Mouse (Mus musculus) embryonic facial prominence, embryonic 15.5 days (tissue): ENCODE measurements at regions not wholly inside any gene's neighbourhood (a gene's known extent, or its start where the extent isn't known, plus 50 kb on each side); places are given as distances from the start of the nearest gene placed in this dataset.

Experiments
- ATAC-seq: fragments of 200-750 bp; cut with Nextera tagmentation; 2 replicates; pipeline ENCODE4 v1.8.0; 2017; ENCODE audit warnings: low read depth, moderate TSS enrichment; ENCODE audit not compliant: insufficient number of reproducible peaks, low FRiP score, low TSS enrichment
- H3K27ac ChIP-seq: fragments of 300-500 bp; sonication (generic); replicated peaks from 2 replicates; pipeline ENCODE4 v1.5.1; 2015; ENCODE audit warnings: mild to moderate bottlenecking, inconsistent platforms
- H3K27me3 ChIP-seq: fragments of 300-500 bp; sonication (generic); 2 replicates; pipeline ENCODE4 v1.6.1; 2015; ENCODE audit warnings: inconsistent platforms
- H3K36me3 ChIP-seq: fragments of 300-500 bp; sonication (generic); 2 replicates; pipeline ENCODE4 v1.6.1; 2015; ENCODE audit warnings: mild to moderate bottlenecking, inconsistent platforms
- H3K4me1 ChIP-seq: fragments of 300-500 bp; sonication (generic); 2 replicates; pipeline ENCODE4 v1.6.1; 2015; ENCODE audit warnings: inconsistent platforms
- H3K4me2 ChIP-seq: fragments of 300-500 bp; sonication (generic); replicated peaks from 2 replicates; pipeline ENCODE4 v1.6.1; 2015; ENCODE audit warnings: mild to moderate bottlenecking, inconsistent platforms
- H3K4me3 ChIP-seq: fragments of 300-500 bp; sonication (generic); replicated peaks from 2 replicates; pipeline ENCODE4 v1.5.1; 2015; ENCODE audit warnings: mild to moderate bottlenecking, inconsistent platforms
- H3K9ac ChIP-seq: fragments of 300-500 bp; sonication (generic); 2 replicates; pipeline ENCODE4 v1.6.1; 2015; ENCODE audit warnings: inconsistent platforms
- H3K9me3 ChIP-seq: fragments of 300-500 bp; sonication (generic); replicated peaks from 2 replicates; pipeline ENCODE4 v1.6.1; 2016; ENCODE audit warnings: inconsistent platforms
- WGBS: fragments of 180-500 bp; shearing (Covaris S2); methylation state at CpG from one replicate; pipeline ENCODE4 v1.1.7; 2015; 5-methylcytosine and 5-hydroxymethylcytosine counted together

GRCm38 (mm10) chr3:139780054-139780453 lies 574.6 kb downstream of the Stpg2 start:
- Histone ChIP-seq H3K27me3 (no peaks in the 10 kb centered on the region), H3K27ac (no peak overlapping the region), H3K4me1 (no peaks in the 10 kb centered on the region), H3K36me3 (no peaks in the 10 kb centered on the region), H3K9me3 (no peaks in the 10 kb centered on the region), H3K4me2 (no peak overlapping the region), H3K9ac (no peak overlapping the region), H3K4me3 (no peak overlapping the region)
- no peak for ATAC-seq
- 67% methylated on average over 6 of the region's 6 CpGs for WGBS

DNA sequence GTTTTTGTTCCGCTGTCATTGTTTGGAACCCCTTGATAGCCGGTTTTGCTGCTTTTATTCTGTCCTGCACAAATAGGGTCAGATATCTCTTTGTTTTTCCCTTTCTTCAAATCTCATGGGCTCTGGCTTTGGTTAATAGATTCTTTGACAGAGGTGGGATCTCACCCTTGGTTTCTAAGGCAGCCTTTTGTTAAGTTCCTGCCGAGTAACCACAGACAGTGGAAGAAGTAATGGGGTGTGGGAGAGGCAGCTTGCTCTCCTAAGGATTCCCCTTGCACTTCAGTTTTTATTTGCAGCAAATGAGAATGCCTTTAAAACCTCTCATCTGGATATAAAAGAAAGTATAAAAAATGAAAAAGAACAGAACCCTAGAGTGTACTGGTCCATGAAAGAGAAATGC lies 577.9 kb downstream of the Stpg2 start:
- Histone ChIP-seq H3K27me3 (no peaks in the 10 kb centered on the region), H3K9ac (no peak overlapping the region), H3K4me3 (no peak overlapping the region), H3K9me3 (no peaks in the 10 kb centered on the region), H3K4me1 (no peaks in the 10 kb centered on the region), H3K36me3 (no peaks in the 10 kb centered on the region), H3K27ac (no peak overlapping the region), H3K4me2 (no peak overlapping the region)
- no peak for ATAC-seq
- 67% methylated on average over 3 of the region's 3 CpGs for WGBS

- Histone ChIP-seq H3K4me1 (no peaks in the 10 kb centered on the region), H3K9ac (no peak overlapping the region), H3K4me2 (no peak overlapping the region), H3K27me3 (no peaks in the 10 kb centered on the region), H3K27ac (no peak overlapping the region), H3K9me3 (no peaks in the 10 kb centered on the region), H3K36me3 (no peaks in the 10 kb centered on the region), H3K4me3 (no peak overlapping the region)
- WGBS: 72% methylated on average over 1 of the region's 1 CpGs
- no peak for ATAC-seq
These were observed 581.0 kb downstream of the Stpg2 start for GRCm38 (mm10) chr3:139786510-139786909.

- no peaks in the 10 kb centered on the region for H3K9me3 ChIP-seq
- no peaks in the 10 kb centered on the region for H3K36me3 ChIP-seq
- no peaks in the 10 kb centered on the region for H3K4me1 ChIP-seq
- ATAC-seq: no peak
- no peak overlapping the region for H3K4me3 ChIP-seq
- no peak overlapping the region for H3K27ac ChIP-seq
- H3K4me2 ChIP-seq: no peak overlapping the region
- no peaks in the 10 kb centered on the region for H3K27me3 ChIP-seq
- 68% methylated on average over 2 of the region's 2 CpGs for WGBS
- H3K9ac ChIP-seq: no peak overlapping the region
These were observed 583.4 kb downstream of the Stpg2 start for GRCm38 (mm10) chr3:139788854-139789253.

GRCm38 (mm10) chr3:139796685-139797084 lies 591.2 kb downstream of the Stpg2 start:
- WGBS: 77% methylated on average over 1 of the region's 1 CpGs
- no peak overlapping the region for H3K4me3 ChIP-seq
- no peak overlapping the region for H3K4me2 ChIP-seq
- ATAC-seq: no peak
- no peak overlapping the region for H3K9ac ChIP-seq
- no peaks in the 10 kb centered on the region for H3K9me3 ChIP-seq
- no peaks in the 10 kb centered on the region for H3K4me1 ChIP-seq
- H3K36me3 ChIP-seq: no peaks in the 10 kb centered on the region
- no peak overlapping the region for H3K27ac ChIP-seq
- H3K27me3 ChIP-seq: no peaks in the 10 kb centered on the region

DNA sequence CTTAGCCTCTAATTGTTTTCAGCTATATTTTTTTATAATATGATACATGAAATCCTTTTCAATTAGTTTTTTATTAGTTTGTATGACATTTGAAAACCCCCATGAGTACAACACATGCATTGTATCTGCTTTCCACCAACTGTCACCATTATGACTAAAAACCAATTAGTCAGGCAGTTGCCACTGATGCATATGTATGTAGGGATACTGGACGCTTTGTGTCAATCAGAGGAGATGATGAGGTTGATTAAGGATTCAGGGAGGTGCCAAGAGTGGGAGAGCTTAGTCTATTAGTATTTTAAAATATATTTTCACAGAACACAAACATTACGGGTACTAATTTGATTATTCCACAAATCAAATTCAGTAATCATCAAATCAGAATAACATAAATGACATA lies 593.6 kb downstream of the Stpg2 start:
- Histone ChIP-seq H3K36me3 (no peaks in the 10 kb centered on the region), H3K4me3 (no peak overlapping the region), H3K27me3 (no peaks in the 10 kb centered on the region), H3K4me1 (no peaks in the 10 kb centered on the region), H3K4me2 (no peak overlapping the region), H3K9ac (no peak overlapping the region), H3K9me3 (no peaks in the 10 kb centered on the region), H3K27ac (no peak overlapping the region)
- no peak for ATAC-seq
- WGBS: 86% methylated on average over 2 of the region's 2 CpGs

- 67% methylated on average over 7 of the region's 7 CpGs for WGBS
- Histone ChIP-seq H3K27me3 (no peaks in the 10 kb centered on the region), H3K36me3 (no peaks in the 10 kb centered on the region), H3K9me3 (no peaks in the 10 kb centered on the region), H3K4me2 (no peak overlapping the region), H3K4me3 (no peak overlapping the region), H3K9ac (no peak overlapping the region), H3K27ac (no peak overlapping the region), H3K4me1 (no peaks in the 10 kb centered on the region)
- no peak for ATAC-seq
These were observed 597.5 kb downstream of the Stpg2 start for GRCm38 (mm10) chr3:139802716-139803710.

- H3K9ac ChIP-seq: no peak overlapping the region
- WGBS: 84% methylated on average over 10 of the region's 10 CpGs
- no peaks in the 10 kb centered on the region for H3K27me3 ChIP-seq
- no peak for ATAC-seq
- no peaks in the 10 kb centered on the region for H3K9me3 ChIP-seq
- H3K4me3 ChIP-seq: no peak overlapping the region
- H3K4me1 ChIP-seq: no peaks in the 10 kb centered on the region
- H3K27ac ChIP-seq: no peak overlapping the region
- H3K4me2 ChIP-seq: no peak overlapping the region
- no peaks in the 10 kb centered on the region for H3K36me3 ChIP-seq
These were observed 622.5 kb downstream of the Stpg2 start for GRCm38 (mm10) chr3:139828014-139828413.

- no peaks in the 10 kb centered on the region for H3K9me3 ChIP-seq
- H3K4me2 ChIP-seq: no peak overlapping the region
- whole genome bisulfite sequencing: 61% methylated on average over 2 of the region's 2 CpGs
- H3K4me3 ChIP-seq: no peak overlapping the region
- no peak overlapping the region for H3K9ac ChIP-seq
- H3K27me3 ChIP-seq: no peaks in the 10 kb centered on the region
- no peak overlapping the region for H3K27ac ChIP-seq
- no peaks in the 10 kb centered on the region for H3K4me1 ChIP-seq
- no peak for ATAC-seq
- no peaks in the 10 kb centered on the region for H3K36me3 ChIP-seq
These were observed 623.1 kb downstream of the Stpg2 start for GRCm38 (mm10) chr3:139828581-139828980.

GRCm38 (mm10) chr3:139832599-139832998 lies 627.1 kb downstream of the Stpg2 start:
- Histone ChIP-seq H3K9ac (no peak overlapping the region), H3K4me1 (no peaks in the 10 kb centered on the region), H3K4me3 (no peak overlapping the region), H3K4me2 (no peak overlapping the region), H3K27ac (no peak overlapping the region), H3K9me3 (no peaks in the 10 kb centered on the region), H3K27me3 (no peaks in the 10 kb centered on the region), H3K36me3 (no peaks in the 10 kb centered on the region)
- ATAC-seq: no peak
- 81% methylated on average over 5 of the region's 5 CpGs for WGBS

- Histone ChIP-seq H3K9me3 (no peaks in the 10 kb centered on the region), H3K36me3 (no peaks in the 10 kb centered on the region), H3K27ac (no peak overlapping the region), H3K9ac (no peak overlapping the region), H3K4me1 (no peaks in the 10 kb centered on the region), H3K4me2 (no peak overlapping the region), H3K4me3 (no peak overlapping the region), H3K27me3 (no peaks in the 10 kb centered on the region)
- ATAC-seq: no peak
- WGBS: 85% methylated on average over 3 of the region's 3 CpGs
These were observed 636.5 kb downstream of the Stpg2 start for GRCm38 (mm10) chr3:139842015-139842414.
